Comparison of ENCODE assay signal across 24 mouse cellular contexts in genomic region chr2:131587521-131587920, GRCm38 (mm10). TPM values are rescaled to one million over a fixed set of nuclear protein-coding genes. Genes with fewer than 3 reads are reported as not detected.
DNase-seq lines count a peak whose midpoint lies in the region; ATAC-seq and TF ChIP-seq lines count a peak whose summit lies in the region.
"Had no signal": no experiment of that assay in that cellular context is flagged by ENCODE, and none has a peak within 500 bp of the region (broad histone marks: within the 10 kb centered on the region; RNA-seq: fewer than 3 reads in every experiment).

No protein-coding gene starts in this region.

- TF ChIP-seq CTCF in layer of hippocampus, adult 2 months (conservative IDR thresholded peaks at IDR 0.05) = no peak

- no peak overlapping the region for H3K27ac ChIP-seq in forebrain, embryonic 16.5 days (ENCODE audit: low read length)
- H3K27ac ChIP-seq in forebrain, embryonic 15.5 days (replicated peaks) = no peak overlapping the region
- peak overlapping the region; percentile 84 for H3K27ac ChIP-seq in layer of hippocampus, adult 2 months
- no peak overlapping the region for H3K27ac ChIP-seq in intestine, embryonic 15.5 days
- H3K27ac ChIP-seq: forebrain, embryonic 10.5 days; gastrocnemius, adult 2 months; heart, embryonic 15.5 days; hindbrain, embryonic 10.5 days; hindbrain, embryonic 13.5 days had no signal

- no peaks in the 10 kb centered on the region for H3K4me1 ChIP-seq in forebrain, embryonic 16.5 days (replicated peaks; ENCODE audit: control insufficient read depth, insufficient read depth, low read length)
- no peaks in the 10 kb centered on the region for H3K4me1 ChIP-seq in forebrain, embryonic 15.5 days
- H3K4me1 ChIP-seq in intestine, embryonic 15.5 days (replicated peaks) = no peaks in the 10 kb centered on the region
- H3K4me1 ChIP-seq: forebrain, embryonic 10.5 days; heart, embryonic 12.5 days; heart, embryonic 15.5 days; hindbrain, embryonic 10.5 days; hindbrain, embryonic 13.5 days had no signal

- H3K4me2 ChIP-seq in forebrain, embryonic 16.5 days (ENCODE audit: low read length) = no peak overlapping the region
- no peak overlapping the region for H3K4me2 ChIP-seq in forebrain, embryonic 15.5 days (replicated peaks)
- no peak overlapping the region for H3K4me2 ChIP-seq in intestine, embryonic 15.5 days (replicated peaks)
- H3K4me2 ChIP-seq: heart, embryonic 12.5 days; heart, embryonic 15.5 days; hindbrain, embryonic 13.5 days had no signal

- DNase-seq in layer of hippocampus, adult 2 months (ENCODE audit: low spot score in 2 of 2) = peak in 1 of 2 experiments; percentile 60
- no peak for DNase-seq in layer of hippocampus, postnatal 25 days (ENCODE audit: extremely low spot score in 1 of 2, low spot score in 1 of 2)
- peak; percentile 23 for DNase-seq in telencephalon, adult 2 months (ENCODE audit: low read depth, low spot score)
- DNase-seq: adrenal gland, adult 8-10 months; adrenal gland, postnatal 25 days; cerebellum, adult 18-20 months; cerebellum, adult 9-10 months; cerebellum, postnatal 14 days; gastrocnemius, adult 2 months; gastrocnemius, postnatal 14 days; heart, postnatal 10 days; heart, postnatal 36 days had no signal

- H3K27me3 ChIP-seq in forebrain, embryonic 16.5 days (replicated peaks; ENCODE audit: control insufficient read depth, insufficient read depth, low read length) = no peaks in the 10 kb centered on the region
- H3K27me3 ChIP-seq in forebrain, embryonic 15.5 days = no peaks in the 10 kb centered on the region
- H3K27me3 ChIP-seq in intestine, embryonic 15.5 days (replicated peaks) = no peaks in the 10 kb centered on the region
- H3K27me3 ChIP-seq: heart, embryonic 12.5 days; heart, embryonic 15.5 days; hindbrain, embryonic 13.5 days had no signal

- 77% methylated on average over 2 of the region's 2 CpGs for WGBS in forebrain, embryonic 16.5 days
- WGBS in forebrain, embryonic 15.5 days = 76% methylated on average over 2 of the region's 2 CpGs
- WGBS in intestine, embryonic 15.5 days = 74% methylated on average over 2 of the region's 2 CpGs

- no peaks in the 10 kb centered on the region for H3K36me3 ChIP-seq in forebrain, embryonic 16.5 days (ENCODE audit: control insufficient read depth, insufficient read depth)
- no peaks in the 10 kb centered on the region for H3K36me3 ChIP-seq in forebrain, embryonic 15.5 days
- H3K36me3 ChIP-seq in intestine, embryonic 15.5 days = no peaks in the 10 kb centered on the region
- H3K36me3 ChIP-seq: forebrain, embryonic 10.5 days; heart, embryonic 12.5 days; heart, embryonic 15.5 days; hindbrain, embryonic 10.5 days; hindbrain, embryonic 13.5 days had no signal

- H3K9ac ChIP-seq in forebrain, embryonic 16.5 days (replicated peaks; ENCODE audit: low read depth, low read length) = no peak overlapping the region
- H3K9ac ChIP-seq in forebrain, embryonic 15.5 days (replicated peaks) = no peak overlapping the region
- H3K9ac ChIP-seq in intestine, embryonic 15.5 days = no peak overlapping the region
- H3K9ac ChIP-seq: heart, embryonic 12.5 days; heart, embryonic 15.5 days; hindbrain, embryonic 13.5 days had no signal

- ATAC-seq in forebrain, embryonic 16.5 days = 0 out of 2 replicates have a peak, but pooled peaks have one; percentile 28
- ATAC-seq in forebrain, embryonic 15.5 days (replicated peaks) = no peak
- ATAC-seq in intestine, embryonic 15.5 days = no peak
- ATAC-seq: activated CD4-positive, CD25-positive, alpha-beta regulatory T cell, adult 4 months; forebrain, embryonic 14.5 days; hindbrain, embryonic 16.5 days; inflammation-experienced regulatory T-cells, adult 6 months had no signal

- H3K9me3 ChIP-seq in forebrain, embryonic 16.5 days (ENCODE audit: control insufficient read depth, low read length) = no peaks in the 10 kb centered on the region
- no peaks in the 10 kb centered on the region for H3K9me3 ChIP-seq in forebrain, embryonic 15.5 days
- H3K9me3 ChIP-seq in intestine, embryonic 15.5 days = no peaks in the 10 kb centered on the region
- H3K9me3 ChIP-seq: forebrain, embryonic 10.5 days; heart, embryonic 15.5 days; hindbrain, embryonic 10.5 days had no signal

- no peak overlapping the region for H3K4me3 ChIP-seq in forebrain, embryonic 16.5 days (replicated peaks; ENCODE audit: low read length)
- H3K4me3 ChIP-seq in forebrain, embryonic 15.5 days = no peak overlapping the region
- H3K4me3 ChIP-seq in layer of hippocampus, adult 2 months = no peak overlapping the region
- H3K4me3 ChIP-seq in intestine, embryonic 15.5 days (replicated peaks) = no peak overlapping the region
- H3K4me3 ChIP-seq: forebrain, embryonic 10.5 days; gastrocnemius, adult 2 months; heart, embryonic 12.5 days; heart, embryonic 15.5 days; hindbrain, embryonic 10.5 days; hindbrain, embryonic 13.5 days had no signal

RNA-seq across cellular contexts. Expression of gene Adra1d, which starts 25.4 kb away (rescaled TPM):
- polyA plus RNA-seq in forebrain, embryonic 16.5 days (2015; fragmentation: Nextera tagmentation; extraction: Ambion mirVana) = 0.10 TPM in 1 of 2 replicates, not detected in the other
- 0.09 and 0.11 TPM in 2 replicates for polyA plus RNA-seq in forebrain, embryonic 15.5 days (2015; fragmentation: Nextera tagmentation; extraction: Ambion mirVana)
- 10 to 100 TPM; 89.5 to 98.6 TPM for total RNA-seq in layer of hippocampus, adult 2 months (2021)
- 10 to 100 TPM; 91.6 to 98.9 TPM for total RNA-seq in layer of hippocampus, postnatal 25 days (2021)
- 0.45 and 0.56 TPM in 2 replicates for polyA plus RNA-seq in intestine, embryonic 15.5 days (2015; fragmentation: Nextera tagmentation; extraction: Ambion mirVana)
- polyA plus RNA-seq: activated CD4-positive, CD25-positive, alpha-beta regulatory T cell, adult 4 months; forebrain, embryonic 14.5 days; inflammation-experienced regulatory T-cells, adult 6 months had no signal
